Mouse (Mus musculus): Measurements from ENCODE around the gene Ttc30b.
"Not testable (repeated sequence)": the region's sequence is repeated elsewhere in the genome, so short reads cannot be mapped to it uniquely, and the experiment has no call there.

The Ttc30b gene

GRCm38 (mm10) chr2:75953320-75953719 lies 14.9 kb upstream of the Ttc30b start:
- DNase-seq (ENCODE audit: low spot score in 2 of 2), result no peak

- DNase-seq (ENCODE audit: low spot score in 2 of 2), result no peak
These were observed 12.3 kb upstream of the Ttc30b start for GRCm38 (mm10) chr2:75950685-75951084.

GRCm38 (mm10) chr2:75937520-75938116 lies 767 bp downstream of the Ttc30b start:
- not testable (repeated sequence) for DNase-seq (ENCODE audit: low spot score in 2 of 2)

GRCm38 (mm10) chr2:75936685-75937084 lies 1.7 kb downstream of the Ttc30b start:
- not testable (repeated sequence) for DNase-seq (ENCODE audit: low spot score in 2 of 2)

GRCm38 (mm10) chr2:75933541-75933940 lies 4.8 kb downstream of the Ttc30b start:
- DNase-seq (ENCODE audit: low spot score in 2 of 2), result no peak

GRCm38 (mm10) chr2:75930941-75931340 lies 7.4 kb downstream of the Ttc30b start:
- no peak for DNase-seq (ENCODE audit: low spot score in 2 of 2)

- DNase-seq (ENCODE audit: low spot score in 2 of 2), result no peak
These were observed 8.5 kb downstream of the Ttc30b start for GRCm38 (mm10) chr2:75929786-75930444.

GRCm38 (mm10) chr2:75929141-75929540 lies 9.2 kb downstream of the Ttc30b start:
- no peak for DNase-seq (ENCODE audit: low spot score in 2 of 2)

- no peak for DNase-seq (ENCODE audit: low spot score in 2 of 2)
These were observed 10.4 kb downstream of the Ttc30b start for GRCm38 (mm10) chr2:75928011-75928410.

GRCm38 (mm10) chr2:75926061-75926460 lies 12.3 kb downstream of the Ttc30b start:
- DNase-seq (ENCODE audit: low spot score in 2 of 2), result no peak

- DNase-seq (ENCODE audit: low spot score in 2 of 2), result no peak
These were observed 14.5 kb downstream of the Ttc30b start for GRCm38 (mm10) chr2:75923807-75924340.

GRCm38 (mm10) chr2:75915040-75915439 lies 23.3 kb downstream of the Ttc30b start:
- DNase-seq (ENCODE audit: low spot score in 2 of 2), result no peak

- DNase-seq (ENCODE audit: low spot score in 2 of 2), result no peak
These were observed 31.2 kb downstream of the Ttc30b start for GRCm38 (mm10) chr2:75907142-75907541.

- no peak for DNase-seq (ENCODE audit: low spot score in 2 of 2)
These were observed 36.5 kb downstream of the Ttc30b start for GRCm38 (mm10) chr2:75901869-75902268.

GRCm38 (mm10) chr2:75900281-75900680 lies 38.1 kb downstream of the Ttc30b start:
- DNase-seq (ENCODE audit: low spot score in 2 of 2), result no peak

- DNase-seq (ENCODE audit: low spot score in 2 of 2), result no peak
These were observed 42.7 kb downstream of the Ttc30b start for GRCm38 (mm10) chr2:75895711-75896110.

- DNase-seq (ENCODE audit: low spot score in 2 of 2), result no peak
These were observed 46.4 kb downstream of the Ttc30b start for GRCm38 (mm10) chr2:75891981-75892380.
